Mouse (Mus musculus) midbrain, embryonic 13.5 days (tissue): ENCODE measurements around the gene Esr2. TPM values are rescaled to one million over a fixed set of nuclear protein-coding genes. Genes with fewer than 3 reads are reported as not detected.

Source experiments
- ATAC-seq: fragments of 200-750 bp; cut with Nextera tagmentation; 2 replicates; pipeline ENCODE4 v1.8.0; 2017; ENCODE audit warnings: mild to moderate bottlenecking, moderate TSS enrichment, moderate library complexity
- H3K27ac ChIP-seq: fragments of 300-500 bp; sonication (generic); 2 replicates; pipeline ENCODE4 v1.5.1; 2015; ENCODE audit warnings: inconsistent platforms, mild to moderate bottlenecking, moderate library complexity
- H3K27me3 ChIP-seq: fragments of 300-500 bp; sonication (generic); 2 replicates; pipeline ENCODE4 v1.6.1; 2015; ENCODE audit warnings: mild to moderate bottlenecking, inconsistent platforms
- H3K36me3 ChIP-seq: fragments of 300-500 bp; sonication (generic); 2 replicates; pipeline ENCODE4 v1.6.1; 2015; ENCODE audit warnings: mild to moderate bottlenecking, inconsistent platforms
- H3K4me1 ChIP-seq: fragments of 300-500 bp; sonication (generic); replicated peaks from 2 replicates; pipeline ENCODE4 v1.6.1; 2015; ENCODE audit warnings: inconsistent platforms
- H3K4me2 ChIP-seq: fragments of 300-500 bp; sonication (generic); replicated peaks from 2 replicates; pipeline ENCODE4 v1.6.1; 2015; ENCODE audit warnings: moderate library complexity, mild to moderate bottlenecking, inconsistent platforms
- H3K4me3 ChIP-seq: fragments of 300-500 bp; sonication (generic); replicated peaks from 2 replicates; pipeline ENCODE4 v1.5.1; 2015; ENCODE audit warnings: mild to moderate bottlenecking, inconsistent platforms
- H3K9ac ChIP-seq: fragments of 300-500 bp; sonication (generic); replicated peaks from 2 replicates; pipeline ENCODE4 v1.6.1; 2015; ENCODE audit warnings: mild to moderate bottlenecking, inconsistent platforms
- H3K9me3 ChIP-seq: fragments of 300-500 bp; sonication (generic); 2 replicates; pipeline ENCODE4 v1.6.1; 2016; ENCODE audit warnings: mild to moderate bottlenecking, inconsistent platforms
- WGBS: fragments of 180-500 bp; shearing (Covaris S2); methylation state at CpG from one replicate; pipeline ENCODE4 v1.1.7; 2015; 5-methylcytosine and 5-hydroxymethylcytosine counted together
- polyA plus RNA-seq: library from polyadenylated mRNA; unstranded; fragments of >200 nt; fragmentation: Nextera tagmentation; extraction: Ambion mirVana; gene quantifications from 2 replicates; pipeline ENCODE4 v1.2.1, GENCODE M21; 2015

Esr2 gene
- polyA plus RNA-seq, 1 experiment from 2014 or later: 0.12 TPM

DNA sequence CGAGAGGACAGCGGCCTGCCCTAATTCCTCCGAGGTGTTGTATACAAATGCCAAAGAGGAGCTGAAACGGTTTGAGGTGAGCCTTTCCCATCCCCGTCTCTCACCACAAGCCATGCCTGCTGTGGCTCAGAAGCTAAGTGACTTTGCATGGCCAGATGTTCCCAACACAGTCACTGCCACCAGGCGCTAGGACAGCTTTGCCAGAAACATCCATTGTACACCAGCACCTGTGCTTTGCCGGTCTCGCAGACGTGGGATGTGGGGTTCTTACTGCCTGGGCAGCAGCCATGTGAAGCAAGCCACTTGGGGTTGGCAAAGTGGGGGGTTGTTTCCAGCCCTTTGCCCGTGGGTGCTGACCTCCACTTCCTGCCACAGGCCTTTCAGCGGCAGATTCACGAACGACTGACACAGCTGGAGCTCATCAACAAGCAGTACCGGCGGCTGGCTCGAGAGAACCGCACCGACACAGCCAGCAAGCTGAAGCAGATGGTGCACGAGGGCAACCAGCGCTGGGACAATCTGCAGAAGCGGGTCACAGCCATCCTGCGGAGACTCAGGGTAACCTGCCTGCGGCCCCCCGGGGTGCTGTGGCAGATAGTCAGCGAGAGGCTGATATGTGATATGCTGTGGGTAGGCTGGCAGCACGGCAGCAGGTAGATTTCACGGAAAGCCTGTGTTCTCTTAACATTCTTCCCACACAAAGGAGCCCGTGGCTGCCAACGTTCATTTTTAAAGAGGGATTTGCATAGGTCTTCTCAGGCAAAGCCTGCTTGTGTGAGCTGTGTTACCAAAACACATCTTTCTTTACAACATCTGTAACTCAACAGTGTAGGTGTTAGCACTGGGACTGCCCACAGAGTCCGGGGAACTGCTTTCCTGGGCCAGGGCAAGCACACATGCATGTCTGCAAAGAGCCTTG lies 81.7 kb downstream of the Esr2 start:
- Histone ChIP-seq H3K27ac (no peak overlapping the region), H3K4me2 (no peak overlapping the region), H3K9me3 (no peaks in the 10 kb centered on the region), H3K4me1 (no peaks in the 10 kb centered on the region), H3K4me3 (no peak overlapping the region), H3K27me3 (no peaks in the 10 kb centered on the region), H3K36me3 (peaks cover 74% of the 10 kb centered on the region), H3K9ac (no peak overlapping the region)
- 76% methylated on average over 30 of the region's 30 CpGs for WGBS
- no peak for ATAC-seq

DNA sequence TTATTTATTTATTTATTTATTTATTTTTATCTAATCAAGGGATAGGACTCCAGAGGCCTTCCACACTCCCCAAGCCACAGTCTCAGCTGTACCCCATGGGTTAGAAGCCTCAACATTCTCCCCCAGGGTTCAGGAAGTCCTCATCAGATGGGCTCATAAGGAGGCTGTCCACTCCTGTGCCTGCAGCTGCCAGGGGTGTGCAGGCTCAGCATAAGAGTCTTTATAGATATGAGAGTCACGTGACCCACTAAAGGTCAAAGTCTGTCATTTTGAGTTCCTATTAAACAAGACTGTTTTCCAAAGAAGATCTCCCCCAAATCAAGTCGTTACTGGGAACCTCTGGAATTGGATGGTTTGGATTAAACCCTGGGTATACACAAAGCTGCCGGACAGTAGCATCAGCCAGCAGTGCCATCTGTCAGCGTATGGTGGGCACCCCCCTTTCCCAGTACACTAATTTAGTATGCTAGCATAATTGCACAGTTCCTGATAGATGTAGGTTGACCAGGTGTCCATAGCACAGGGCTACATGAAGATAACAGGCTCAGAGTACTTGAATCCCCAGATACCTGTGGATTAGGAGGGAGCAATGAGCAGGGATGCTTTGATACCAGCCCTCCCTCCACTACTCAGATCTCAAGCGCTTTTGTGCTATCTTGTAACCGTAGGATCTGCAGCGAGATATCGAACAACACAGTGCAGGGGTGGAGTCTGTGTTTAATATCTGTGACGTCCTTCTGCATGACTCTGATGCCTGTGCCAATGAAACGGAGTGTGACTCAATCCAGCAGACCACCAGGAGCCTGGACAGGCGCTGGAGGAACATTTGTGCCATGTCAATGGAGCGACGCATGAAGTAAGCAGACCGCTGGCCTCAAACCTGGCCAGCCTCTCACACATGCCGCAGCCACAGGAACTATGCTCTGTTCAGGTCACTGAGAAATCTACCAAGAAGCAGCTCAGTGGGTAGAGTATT lies 83.2 kb downstream of the Esr2 start:
- no peak for ATAC-seq

DNA sequence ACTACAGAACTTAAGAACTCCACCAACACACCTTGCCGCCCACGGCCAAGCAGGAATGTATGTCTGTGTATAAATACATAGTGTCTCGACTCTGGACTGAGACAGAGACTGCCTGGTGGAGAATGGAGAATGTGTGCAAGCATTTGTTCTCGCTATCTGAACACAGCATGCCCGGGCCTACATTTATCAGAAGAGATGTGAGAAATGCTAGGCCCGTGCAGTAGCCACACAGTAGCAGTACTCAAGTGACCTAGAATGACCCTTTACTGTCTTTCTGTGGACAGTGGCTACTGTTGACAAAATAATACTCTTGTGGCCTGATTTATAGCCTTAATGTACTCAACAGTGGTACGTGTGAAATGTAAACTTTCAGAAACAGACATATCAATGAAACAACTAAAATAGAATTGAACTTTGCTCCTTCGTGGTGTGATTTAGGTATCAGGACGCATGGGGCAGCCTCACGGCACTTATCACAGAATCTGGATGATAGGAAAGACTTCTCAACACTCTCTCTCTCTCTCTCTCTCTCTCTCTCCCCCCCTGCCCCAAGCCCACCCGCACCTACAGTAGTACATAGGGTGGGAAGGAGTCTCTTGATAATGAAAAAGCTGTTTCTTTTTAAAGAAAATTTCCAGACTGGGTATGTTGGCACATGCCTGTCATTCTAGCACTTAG lies 84.1 kb downstream of the Esr2 start:
- H3K9me3 ChIP-seq: no peaks in the 10 kb centered on the region
- 95% methylated on average over 11 of the region's 11 CpGs for WGBS

More for the DNA sequence above, 83.2 kb downstream of the Esr2 start:
- peaks cover 69% of the 10 kb centered on the region for H3K36me3 ChIP-seq
- no peak overlapping the region for H3K9ac ChIP-seq
- H3K4me3 ChIP-seq: no peak overlapping the region
- H3K9me3 ChIP-seq: no peaks in the 10 kb centered on the region
- H3K4me1 ChIP-seq: no peaks in the 10 kb centered on the region
- 91% methylated on average over 15 of the region's 15 CpGs for WGBS
- no peak overlapping the region for H3K4me2 ChIP-seq
- no peaks in the 10 kb centered on the region for H3K27me3 ChIP-seq
- no peak overlapping the region for H3K27ac ChIP-seq

DNA sequence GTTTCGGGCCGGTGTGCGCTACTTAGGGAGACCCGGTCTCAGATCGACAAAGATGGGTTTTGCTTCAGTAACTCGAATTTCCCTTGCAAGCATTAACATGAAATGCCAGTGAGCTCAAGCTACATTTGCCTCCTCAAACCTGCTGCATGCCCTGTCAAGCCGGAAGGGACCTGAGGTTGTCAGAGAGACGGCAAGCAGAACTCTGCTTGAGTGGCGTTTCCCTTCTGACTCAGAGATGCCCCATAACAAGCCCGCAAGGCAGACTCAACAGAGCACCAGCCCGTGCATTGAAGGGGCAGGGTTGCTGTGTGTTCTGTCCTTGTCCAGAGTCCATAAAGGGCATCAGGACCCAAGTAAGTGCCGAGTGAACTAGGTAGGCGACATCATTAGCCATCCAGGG lies 90.0 kb downstream of the Esr2 start:
- peaks cover 14% of the 10 kb centered on the region for H3K4me1 ChIP-seq
- H3K27me3 ChIP-seq: no peaks in the 10 kb centered on the region
- no peak overlapping the region for H3K9ac ChIP-seq
- peaks cover 34% of the 10 kb centered on the region for H3K36me3 ChIP-seq
- H3K4me2 ChIP-seq: no peak overlapping the region
- ATAC-seq: no peak
- no peaks in the 10 kb centered on the region for H3K9me3 ChIP-seq
- 91% methylated on average over 13 of the region's 13 CpGs for WGBS
- no peak overlapping the region for H3K4me3 ChIP-seq
- H3K27ac ChIP-seq: no peak overlapping the region

More for the DNA sequence above, 84.1 kb downstream of the Esr2 start:
- no peak overlapping the region for H3K27ac ChIP-seq
- H3K4me1 ChIP-seq: no peaks in the 10 kb centered on the region
- no peak overlapping the region for H3K9ac ChIP-seq
- H3K27me3 ChIP-seq: no peaks in the 10 kb centered on the region
- peaks cover 68% of the 10 kb centered on the region for H3K36me3 ChIP-seq
- H3K4me3 ChIP-seq: no peak overlapping the region
- ATAC-seq: no peak
- H3K4me2 ChIP-seq: no peak overlapping the region

DNA sequence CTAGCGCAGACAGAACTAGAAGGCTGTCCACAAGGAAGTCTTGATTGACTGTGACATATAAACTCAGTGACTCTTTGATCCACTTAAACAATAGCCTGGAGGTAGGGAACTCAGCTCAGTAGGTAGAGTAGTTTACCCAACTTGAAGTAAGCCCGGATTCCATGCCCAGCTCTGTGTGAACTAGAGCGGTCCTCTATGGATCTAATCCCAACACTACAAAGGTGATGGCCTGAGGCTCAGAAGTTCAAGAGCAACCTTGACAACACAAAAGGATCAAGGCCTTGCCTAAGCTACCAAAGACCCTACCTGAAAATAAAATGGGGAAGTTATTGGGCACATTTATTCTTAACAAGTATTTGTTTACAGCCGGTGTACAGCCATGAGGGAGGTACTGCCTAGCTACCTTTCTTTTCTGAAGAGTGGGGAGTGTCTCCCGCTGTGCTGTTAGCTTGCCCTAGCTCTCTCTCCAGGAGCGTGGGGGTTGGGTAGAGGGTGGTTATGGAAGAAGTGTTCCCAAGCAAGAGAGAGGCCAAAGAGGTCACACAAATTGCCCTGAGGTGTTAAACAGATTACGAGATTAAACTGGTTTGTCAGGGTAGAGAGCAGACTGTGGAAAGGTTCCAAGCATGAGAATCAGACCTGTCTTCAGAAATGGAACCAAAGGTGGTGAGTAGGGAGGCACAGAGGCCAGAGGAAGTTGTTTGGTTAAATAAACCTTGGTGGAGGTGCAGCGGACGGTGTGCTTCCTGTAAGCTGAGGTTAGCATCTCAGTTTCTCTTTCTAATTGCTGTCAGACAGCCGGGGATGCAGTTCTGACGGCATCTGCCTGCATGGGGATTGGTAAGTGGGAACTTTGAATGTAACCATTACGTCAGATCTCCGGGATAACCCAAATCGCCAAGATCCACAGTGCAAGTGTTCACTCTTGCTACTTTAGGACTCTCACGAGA lies 90.8 kb downstream of the Esr2 start:
- H3K4me3 ChIP-seq: no peak overlapping the region
- no peaks in the 10 kb centered on the region for H3K9me3 ChIP-seq
- ATAC-seq: no peak
- H3K36me3 ChIP-seq: peaks cover 34% of the 10 kb centered on the region
- no peak overlapping the region for H3K27ac ChIP-seq
- peaks cover 19% of the 10 kb centered on the region for H3K4me1 ChIP-seq
- 78% methylated on average over 15 of the region's 15 CpGs for WGBS
- no peaks in the 10 kb centered on the region for H3K27me3 ChIP-seq
- no peak overlapping the region for H3K9ac ChIP-seq
- no peak overlapping the region for H3K4me2 ChIP-seq

DNA sequence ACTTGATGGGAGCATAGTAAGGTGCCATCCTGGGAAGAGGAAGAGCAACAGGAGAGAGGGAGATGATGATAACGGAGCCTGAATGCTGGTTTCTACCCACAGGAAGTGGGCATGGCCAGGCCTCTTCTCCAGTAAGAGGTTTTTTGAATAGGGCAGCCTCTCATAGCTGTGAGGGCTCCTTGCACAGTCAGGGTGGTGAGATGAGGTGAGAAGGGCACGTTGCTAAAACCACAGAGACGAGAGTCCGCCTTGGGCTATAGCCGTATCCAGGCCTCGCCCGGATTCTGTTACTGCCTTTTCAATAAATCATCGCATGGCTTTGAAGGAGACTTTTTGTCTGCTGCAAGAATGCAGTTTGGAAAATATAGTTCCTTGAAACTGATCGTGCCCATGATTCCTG lies 92.0 kb downstream of the Esr2 start:
- H3K4me3 ChIP-seq: no peak overlapping the region
- no peak overlapping the region for H3K4me2 ChIP-seq
- peaks cover 27% of the 10 kb centered on the region for H3K4me1 ChIP-seq
- no peaks in the 10 kb centered on the region for H3K9me3 ChIP-seq
- 94% methylated on average over 9 of the region's 9 CpGs for WGBS
- peaks cover 27% of the 10 kb centered on the region for H3K36me3 ChIP-seq
- H3K9ac ChIP-seq: no peak overlapping the region
- ATAC-seq: no peak
- H3K27me3 ChIP-seq: no peaks in the 10 kb centered on the region
- no peak overlapping the region for H3K27ac ChIP-seq

DNA sequence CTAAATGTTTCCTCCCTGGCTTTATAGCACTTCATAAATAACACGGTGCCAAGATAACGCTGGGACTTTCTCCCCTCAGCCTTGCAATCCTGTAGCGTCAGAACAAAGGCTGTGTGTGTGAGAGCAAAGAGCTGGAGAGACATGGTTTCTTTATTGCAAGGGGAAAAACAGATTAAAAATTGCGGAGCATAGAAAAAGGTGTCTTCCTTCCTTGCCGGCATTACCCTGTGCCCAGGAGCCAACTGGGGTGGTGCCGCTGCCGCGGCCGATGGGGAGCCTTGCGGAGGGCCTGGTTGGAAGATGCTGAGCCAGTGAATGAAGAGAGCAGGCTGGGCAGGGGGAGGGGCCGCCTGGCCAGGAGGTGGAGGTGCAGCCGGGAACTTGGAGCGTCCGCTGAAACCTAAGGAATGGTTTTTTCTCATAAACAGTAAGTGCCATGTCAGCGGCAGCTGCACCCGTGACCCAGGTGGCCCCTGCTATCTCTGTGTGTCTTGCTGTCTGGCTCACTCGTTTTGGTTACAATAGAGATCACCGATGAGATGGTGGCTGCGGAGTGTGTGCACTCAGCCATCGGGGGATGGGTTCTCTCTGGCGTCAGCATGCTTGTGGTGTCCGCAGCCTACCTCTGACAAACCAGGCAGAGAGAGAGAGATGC lies 95.4 kb downstream of the Esr2 start:
- Histone ChIP-seq H3K9ac (peak overlapping the region; percentile 72), H3K4me3 (peak overlapping the region; percentile 41), H3K27ac (peak overlapping the region; percentile 87), H3K36me3 (peaks cover 22% of the 10 kb centered on the region), H3K4me1 (peaks cover 27% of the 10 kb centered on the region), H3K27me3 (no peaks in the 10 kb centered on the region), H3K4me2 (peak overlapping the region; percentile 57), H3K9me3 (no peaks in the 10 kb centered on the region)
- ATAC-seq: peak; percentile 97
- 4% methylated on average over 22 of the region's 22 CpGs for WGBS

DNA sequence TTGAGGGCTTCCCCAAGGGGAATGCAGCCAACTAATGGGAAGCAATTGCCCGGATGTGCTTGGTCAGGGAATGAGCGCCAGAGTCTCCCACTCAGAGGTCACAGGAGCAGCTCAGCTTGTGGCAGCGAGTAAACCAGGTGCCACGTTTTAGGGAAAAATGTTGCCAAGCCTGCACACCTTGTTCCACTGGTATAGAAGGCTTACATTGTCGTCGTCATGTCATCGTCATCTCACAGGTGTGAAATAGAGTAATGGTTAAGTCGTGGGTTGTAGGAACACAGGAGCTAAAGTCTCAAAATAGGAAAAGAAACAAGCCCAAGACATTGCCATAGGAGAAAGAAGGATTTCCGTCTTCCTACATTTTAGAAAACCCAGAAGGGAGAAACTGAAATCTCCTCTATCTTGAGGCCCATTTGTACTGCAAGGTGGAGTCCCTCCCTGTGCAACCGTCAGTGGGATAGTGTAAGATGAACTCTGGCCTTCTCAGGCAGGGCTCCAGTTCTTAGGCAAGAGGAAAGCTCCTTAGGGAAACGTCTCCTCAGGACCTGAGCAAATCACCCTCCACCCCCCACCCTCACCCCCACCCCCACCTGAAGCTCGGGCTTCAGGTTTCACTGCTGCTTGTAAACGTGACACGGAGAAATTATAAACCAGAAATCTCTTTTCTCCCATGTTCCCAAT lies 96.0 kb downstream of the Esr2 start:
- H3K9ac ChIP-seq: peak overlapping the region; percentile 72
- 49% methylated on average over 14 of the region's 14 CpGs for WGBS

DNA sequence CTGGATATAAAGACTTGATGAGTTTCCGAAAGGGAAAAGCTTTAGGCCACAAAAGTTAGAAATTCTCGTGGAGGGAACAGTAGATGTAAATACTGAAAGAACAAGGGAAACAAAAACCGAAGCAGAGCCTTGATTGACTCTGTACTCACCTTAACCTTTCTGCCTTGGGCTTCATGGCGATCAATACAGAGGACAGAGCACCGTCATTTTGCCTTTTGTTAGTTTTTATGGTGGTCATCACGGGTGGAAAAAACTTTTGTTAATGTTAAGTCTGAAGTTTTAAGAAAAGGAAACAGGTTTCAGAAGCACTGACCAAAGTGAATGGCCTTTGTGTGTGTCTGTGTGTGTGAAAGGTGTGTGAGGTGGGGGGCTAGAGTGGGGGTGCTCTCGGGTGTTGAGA lies 103.1 kb downstream of the Esr2 start:
- ATAC-seq: no peak
- no peaks in the 10 kb centered on the region for H3K9me3 ChIP-seq
- H3K9ac ChIP-seq: no peak overlapping the region
- H3K4me3 ChIP-seq: no peak overlapping the region
- H3K4me2 ChIP-seq: no peak overlapping the region
- no peak overlapping the region for H3K27ac ChIP-seq
- H3K4me1 ChIP-seq: peaks cover 13% of the 10 kb centered on the region
- 22% methylated on average over 7 of the region's 7 CpGs for WGBS
- H3K27me3 ChIP-seq: no peaks in the 10 kb centered on the region
- H3K36me3 ChIP-seq: peaks cover 42% of the 10 kb centered on the region

More for the DNA sequence above, 96.0 kb downstream of the Esr2 start:
- Histone ChIP-seq H3K36me3 (peaks cover 29% of the 10 kb centered on the region), H3K4me2 (peak overlapping the region; percentile 57), H3K4me3 (peak overlapping the region; percentile 41), H3K9me3 (no peaks in the 10 kb centered on the region), H3K27me3 (no peaks in the 10 kb centered on the region), H3K4me1 (peaks cover 24% of the 10 kb centered on the region), H3K27ac (peak overlapping the region; percentile 87)
- peak; percentile 48 for ATAC-seq
